Mouse (Mus musculus): ENCODE results near the gene Aup1.

Gene Aup1

DNA sequence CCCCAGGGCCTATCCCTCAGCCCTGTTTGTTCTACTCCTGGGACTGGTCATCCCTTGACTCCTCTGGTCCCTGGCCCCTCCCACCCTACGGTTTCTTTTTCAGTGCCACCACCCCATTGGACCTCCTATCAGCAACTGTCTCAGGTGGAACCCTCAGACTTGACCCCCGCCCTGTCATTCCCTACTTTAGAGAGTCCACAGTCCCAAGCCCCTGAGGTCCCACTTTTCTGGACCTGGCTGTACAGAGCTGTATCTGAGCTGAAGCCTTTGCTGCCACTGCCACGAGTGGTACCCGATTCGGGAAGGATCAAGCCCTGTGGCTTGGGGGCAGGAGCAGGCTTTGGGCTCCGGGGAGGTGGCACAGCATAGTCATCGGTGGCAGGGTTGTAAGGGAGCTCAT is 23.2 kb upstream of the Aup1 start:
- DNase-seq (ENCODE audit: low spot score): no peak

GRCm38 (mm10) chr6:83031921-83032590 is 22.3 kb upstream of the Aup1 start:
- DNase-seq (ENCODE audit: low spot score): no peak

DNA sequence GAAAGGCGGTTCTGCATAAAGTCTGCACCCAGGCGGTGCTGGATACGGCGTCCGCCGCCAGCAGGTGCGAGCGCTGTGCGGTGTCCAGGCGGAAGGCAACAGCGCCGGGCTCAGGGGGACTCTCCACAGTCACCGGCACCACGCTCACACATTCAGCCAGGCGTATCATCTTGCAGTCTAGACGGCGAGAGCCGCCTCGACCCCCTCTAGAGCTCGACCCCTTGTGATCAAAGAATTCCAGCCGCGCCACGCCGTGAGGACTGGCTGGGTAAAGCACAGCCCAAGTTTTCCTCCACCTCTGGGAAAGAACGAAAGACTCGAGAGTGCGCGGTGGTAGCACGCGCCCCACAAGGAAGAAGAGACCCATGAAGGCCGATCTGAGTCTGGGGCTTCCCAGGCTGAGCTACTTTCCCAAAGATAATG is 21.5 kb upstream of the Aup1 start:
- peak; percentile 41 for DNase-seq (ENCODE audit: low spot score)

DNA sequence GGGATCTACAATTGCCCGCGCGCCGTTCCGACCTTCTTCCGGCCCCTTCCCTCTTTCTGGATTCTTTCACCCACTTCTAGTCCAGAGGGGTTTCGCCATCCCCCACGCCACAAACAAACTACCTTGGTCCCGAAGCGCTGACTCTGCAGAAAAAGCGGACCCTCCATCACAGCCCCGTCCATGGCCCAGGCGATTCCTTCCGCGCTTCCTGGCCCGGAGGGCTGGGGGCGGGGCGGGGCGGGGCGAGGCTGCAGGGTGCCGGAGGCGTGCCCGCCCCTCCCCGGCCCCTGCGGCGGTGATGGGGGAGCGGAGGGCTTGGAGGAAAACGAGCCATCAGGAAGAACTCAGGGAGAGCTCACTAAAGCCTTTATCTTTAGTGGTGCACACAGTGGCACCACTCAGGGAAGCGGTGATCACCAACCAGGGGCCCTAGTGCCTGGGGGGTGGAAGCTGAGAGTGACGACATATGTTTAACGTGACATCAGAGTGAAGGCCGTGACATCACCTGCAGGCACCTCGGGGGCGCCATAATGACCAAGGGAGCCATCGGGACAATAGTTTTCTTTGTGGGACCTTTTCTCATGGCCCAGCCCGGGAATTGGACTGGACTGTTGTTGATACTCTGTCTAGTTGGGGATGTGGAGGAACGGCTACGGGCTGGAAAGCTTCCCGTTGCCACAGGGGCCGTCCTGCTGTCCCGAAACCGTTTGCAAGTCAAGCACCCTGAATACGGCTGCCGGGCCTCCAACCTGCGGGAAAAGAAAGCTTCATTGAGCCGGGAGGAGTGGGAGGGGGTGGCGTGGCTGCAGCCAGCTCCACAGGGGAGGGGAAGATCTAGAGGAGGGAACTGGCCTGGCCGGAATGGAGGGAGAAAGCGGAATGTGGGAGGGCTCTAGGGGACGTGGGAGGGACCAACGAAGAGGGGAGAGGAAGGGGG is 20.8 kb upstream of the Aup1 start, which contains the start of the genes Dok1 and Loxl3:
Dok1 (minus strand) TSS at position 223 of the 937 bp plus-strand sequence.
Loxl3 (plus strand) TSS at position 925 of the 937 bp plus-strand sequence.
- peak; percentile 58 for DNase-seq (ENCODE audit: low spot score)

DNA sequence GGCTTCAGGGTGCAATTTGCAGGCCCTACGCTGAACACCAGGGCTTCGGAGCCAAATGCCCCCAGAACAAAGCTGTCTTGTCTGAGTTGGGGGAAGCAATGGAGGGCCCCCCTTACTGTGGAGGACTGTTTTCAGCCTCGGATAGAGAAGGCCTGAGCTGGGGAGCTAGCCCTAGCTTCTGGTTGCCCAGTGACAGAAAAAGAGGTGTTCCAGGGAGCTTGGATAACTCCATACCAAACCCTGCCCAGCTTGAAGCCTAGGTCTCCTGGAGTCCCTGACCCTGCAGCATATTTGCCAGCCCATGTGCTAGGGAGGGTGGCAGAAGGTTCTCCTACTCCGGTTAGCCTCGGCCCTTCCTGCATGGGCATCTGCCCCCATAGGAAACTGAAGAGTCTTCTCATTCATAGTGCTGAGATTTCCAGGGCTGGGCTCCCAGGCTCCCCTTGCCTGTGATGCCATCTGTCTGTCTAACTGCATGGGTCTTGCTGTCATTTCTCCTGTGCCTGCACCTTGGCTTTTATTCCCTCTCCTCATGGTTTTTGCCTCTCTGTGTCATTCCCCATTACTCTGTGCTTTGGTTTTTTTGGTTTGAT is 19.8 kb upstream of the Aup1 start:
- no peak for DNase-seq (ENCODE audit: low spot score)

DNA sequence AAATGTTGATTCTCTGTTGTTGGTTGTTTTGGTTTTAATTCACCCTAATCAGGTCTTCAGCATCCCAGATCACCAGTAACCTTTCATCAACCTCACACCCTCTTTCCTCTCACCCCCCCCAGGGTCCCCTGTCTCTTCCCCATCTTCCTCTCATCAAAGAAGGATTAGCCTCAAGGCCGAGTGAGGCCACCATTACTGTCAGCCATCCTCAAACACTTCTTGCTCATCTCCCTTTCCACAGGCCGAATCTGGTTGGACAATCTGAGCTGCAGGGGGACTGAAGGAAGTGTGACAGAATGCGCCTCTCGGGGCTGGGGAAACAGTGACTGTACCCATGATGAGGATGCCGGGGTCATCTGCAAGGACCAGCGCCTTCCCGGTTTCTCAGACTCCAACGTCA is 17.1 kb upstream of the Aup1 start:
- DNase-seq (ENCODE audit: low spot score): no peak

GRCm38 (mm10) chr6:83038496-83039012 is 15.8 kb upstream of the Aup1 start:
- peak; percentile 87 for DNase-seq (ENCODE audit: low spot score)

DNA sequence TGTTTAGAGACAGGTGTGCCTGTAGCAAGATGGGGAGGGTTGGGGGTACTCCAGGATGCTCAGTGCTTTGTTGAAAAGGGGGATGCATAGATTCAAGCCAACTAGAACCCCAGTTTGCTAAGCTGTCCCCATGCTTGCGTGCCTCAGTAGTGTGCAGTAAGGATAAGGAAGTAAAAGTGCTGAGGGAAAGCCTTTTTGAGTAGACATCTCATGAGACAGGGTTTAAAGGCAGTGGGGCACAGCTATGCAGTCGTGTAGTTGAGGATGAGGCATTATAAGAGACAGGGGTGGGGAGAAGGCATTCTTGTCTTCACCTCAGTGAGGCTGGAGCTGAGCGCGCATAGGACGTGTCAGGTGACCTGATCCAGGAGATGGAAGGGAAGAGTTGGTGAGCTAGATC is 13.7 kb upstream of the Aup1 start:
- no peak for DNase-seq (ENCODE audit: low spot score)

GRCm38 (mm10) chr6:83043561-83043960 is 10.8 kb upstream of the Aup1 start:
- DNase-seq (ENCODE audit: low spot score): no peak

DNA sequence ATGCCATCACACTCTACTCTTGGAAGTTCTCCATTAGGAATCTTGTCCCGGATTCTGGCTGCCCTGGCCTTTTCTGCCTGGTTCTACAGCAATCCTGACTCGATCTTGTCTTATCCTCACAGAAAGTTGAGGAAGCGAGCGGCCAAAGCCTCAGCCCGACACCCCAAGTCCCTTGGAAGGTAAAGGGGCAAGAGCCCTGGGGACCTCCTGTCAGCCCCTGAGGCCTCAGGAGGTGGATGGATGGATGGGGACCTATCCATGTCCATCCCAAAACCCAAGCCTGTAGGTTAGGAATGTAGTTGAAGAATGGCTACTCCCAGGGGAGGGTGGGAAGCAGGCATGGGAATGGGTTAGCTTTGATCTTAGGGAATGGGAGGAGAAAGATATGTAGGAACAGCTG is 10.3 kb upstream of the Aup1 start:
- no peak for DNase-seq (ENCODE audit: low spot score)

- no peak for DNase-seq (ENCODE audit: low spot score)
These were observed 9.6 kb upstream of the Aup1 start for GRCm38 (mm10) chr6:83044742-83045141.

DNA sequence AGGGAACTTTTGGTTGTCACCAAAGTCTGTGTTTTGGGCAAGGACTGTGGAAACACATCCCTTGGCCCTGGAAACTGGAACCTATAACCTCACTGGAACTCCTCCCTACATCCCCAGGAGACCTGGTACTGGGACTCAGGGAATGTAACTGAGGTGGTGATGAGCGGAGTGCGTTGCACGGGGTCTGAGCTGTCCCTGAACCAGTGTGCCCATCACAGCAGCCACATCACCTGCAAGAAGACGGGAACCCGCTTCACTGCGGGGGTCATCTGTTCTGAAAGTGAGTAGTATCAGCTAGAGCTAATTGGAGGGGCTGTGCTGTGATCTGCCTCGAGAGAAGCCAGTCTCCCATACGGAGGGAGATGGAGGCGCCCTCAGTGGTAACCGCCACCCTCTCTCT is 5.0 kb upstream of the Aup1 start:
- DNase-seq (ENCODE audit: low spot score): no peak

- DNase-seq (ENCODE audit: low spot score): peak; percentile 36
These were observed 973 bp upstream of the Aup1 start for GRCm38 (mm10) chr6:83053136-83053960.

DNA sequence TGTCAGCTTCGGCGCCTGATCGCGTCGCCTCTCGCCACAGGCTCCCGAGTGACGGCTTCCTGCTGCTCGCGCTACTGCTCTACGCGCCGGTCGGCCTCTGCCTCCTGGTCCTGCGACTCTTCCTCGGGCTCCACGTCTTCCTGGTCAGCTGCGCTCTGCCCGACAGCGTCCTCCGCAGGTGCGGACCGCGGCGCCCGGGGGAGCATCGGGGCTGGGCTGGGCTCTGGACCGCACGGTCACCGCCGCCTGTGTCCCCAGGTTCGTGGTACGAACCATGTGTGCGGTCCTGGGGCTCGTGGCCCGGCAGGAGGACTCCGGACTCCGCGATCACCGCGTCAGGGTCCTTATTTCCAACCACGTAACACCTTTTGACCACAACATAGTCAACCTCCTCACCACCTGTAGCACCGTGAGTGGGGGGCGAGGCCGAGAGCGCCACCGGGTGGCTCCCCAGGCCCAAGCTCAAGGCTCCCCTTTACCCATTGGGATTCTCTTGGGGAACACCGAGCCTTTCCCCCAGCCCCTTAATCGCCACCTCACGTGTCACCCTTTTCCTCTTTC is 630 bp downstream of the Aup1 start, which contains the start of gene Htra2:
Htra2 (minus strand) TSS at position 403 of the 561 bp plus-strand sequence.
- no peak for DNase-seq (ENCODE audit: low spot score)

GRCm38 (mm10) chr6:83057790-83058189 is 3.5 kb downstream of the Aup1 start, which contains the start of gene Dqx1:
TSS of gene Dqx1 (plus strand) at chr6:83057844.
- DNase-seq (ENCODE audit: low spot score): no peak

GRCm38 (mm10) chr6:83058725-83059124 is 4.4 kb downstream of the Aup1 start:
- no peak for DNase-seq (ENCODE audit: low spot score)

- peak; percentile 43 for DNase-seq (ENCODE audit: low spot score)
These were observed 11.7 kb downstream of the Aup1 start for GRCm38 (mm10) chr6:83065995-83066394.

GRCm38 (mm10) chr6:83066441-83066840 is 12.1 kb downstream of the Aup1 start:
- DNase-seq (ENCODE audit: low spot score): no peak

DNA sequence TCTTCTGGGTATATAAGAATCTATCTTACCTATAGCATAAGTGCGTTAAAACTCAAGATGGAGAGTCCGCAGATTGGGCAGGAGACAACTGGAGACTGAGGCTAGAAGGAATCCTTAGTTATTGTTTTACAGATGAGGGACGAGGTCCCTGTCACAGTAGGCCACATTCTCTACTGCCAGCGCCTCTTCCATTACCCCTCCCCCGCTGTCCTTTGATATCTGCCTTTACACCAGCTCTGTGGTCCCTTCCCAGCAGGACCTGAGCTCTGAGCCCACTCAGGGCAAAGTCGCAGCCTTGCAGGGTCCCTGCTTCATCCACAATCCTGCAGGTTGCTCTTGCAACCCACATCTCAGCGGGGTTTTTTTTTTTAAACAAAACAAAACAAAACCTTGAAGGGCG is 13.9 kb downstream of the Aup1 start:
- DNase-seq (ENCODE audit: low spot score): no peak

DNA sequence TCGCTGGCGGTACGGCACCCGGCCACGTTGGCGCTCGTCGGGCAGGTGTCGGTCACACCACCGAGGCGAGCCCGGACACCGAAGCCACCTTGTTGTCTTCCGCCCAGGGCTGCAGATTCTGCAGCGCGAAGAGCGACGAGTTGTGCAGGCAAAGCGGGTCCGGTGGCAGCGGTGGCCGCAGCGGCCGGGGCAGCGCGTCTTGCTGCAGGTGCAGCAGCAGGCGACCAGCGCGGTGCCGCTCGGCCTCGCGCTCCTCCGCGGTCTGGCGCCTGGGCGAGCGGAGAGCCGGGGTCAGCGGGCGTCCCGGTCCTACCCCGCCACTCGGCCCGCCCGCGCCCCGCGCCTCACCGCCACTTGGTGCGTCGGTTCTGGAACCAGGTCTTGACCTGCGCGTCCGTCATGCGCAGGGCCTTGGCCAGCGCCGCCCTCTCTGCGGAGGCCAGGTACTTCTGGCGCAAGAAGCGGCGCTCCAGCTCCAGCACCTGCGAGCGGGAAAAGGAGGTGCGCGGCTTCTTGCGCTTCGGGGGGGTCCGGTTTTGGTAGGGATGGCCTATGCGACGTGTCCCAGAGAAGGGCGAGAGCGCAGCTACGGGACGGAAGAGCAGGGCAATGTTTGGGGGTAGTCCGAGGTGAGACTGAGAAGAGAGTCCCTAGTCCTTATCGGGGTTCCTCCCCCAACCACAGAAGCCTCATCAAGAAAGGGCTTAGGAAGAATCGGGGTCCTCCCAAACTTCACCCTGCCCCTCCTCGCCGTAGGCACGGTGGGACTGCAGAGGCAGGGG is 14.6 kb downstream of the Aup1 start:
- no peak for DNase-seq (ENCODE audit: low spot score)

Measured in T-cell, adult 2 months (primary cell).